Mouse (Mus musculus) liver, postnatal 0 days (tissue): Measurements from ENCODE around the gene En2.

ENCODE experiments used
- CTCF ChIP-seq: sonication (generic); IDR thresholded peaks from 2 replicates; pipeline ENCODE4 v1.5.1; 2016; ENCODE audit warnings: antibody characterized with exemption, low read depth
- EP300 ChIP-seq: IDR thresholded peaks from 2 replicates; pipeline ENCODE4 v1.6.1; 2016; ENCODE audit warnings: antibody characterized with exemption, low read depth, mild to moderate bottlenecking

DNA sequence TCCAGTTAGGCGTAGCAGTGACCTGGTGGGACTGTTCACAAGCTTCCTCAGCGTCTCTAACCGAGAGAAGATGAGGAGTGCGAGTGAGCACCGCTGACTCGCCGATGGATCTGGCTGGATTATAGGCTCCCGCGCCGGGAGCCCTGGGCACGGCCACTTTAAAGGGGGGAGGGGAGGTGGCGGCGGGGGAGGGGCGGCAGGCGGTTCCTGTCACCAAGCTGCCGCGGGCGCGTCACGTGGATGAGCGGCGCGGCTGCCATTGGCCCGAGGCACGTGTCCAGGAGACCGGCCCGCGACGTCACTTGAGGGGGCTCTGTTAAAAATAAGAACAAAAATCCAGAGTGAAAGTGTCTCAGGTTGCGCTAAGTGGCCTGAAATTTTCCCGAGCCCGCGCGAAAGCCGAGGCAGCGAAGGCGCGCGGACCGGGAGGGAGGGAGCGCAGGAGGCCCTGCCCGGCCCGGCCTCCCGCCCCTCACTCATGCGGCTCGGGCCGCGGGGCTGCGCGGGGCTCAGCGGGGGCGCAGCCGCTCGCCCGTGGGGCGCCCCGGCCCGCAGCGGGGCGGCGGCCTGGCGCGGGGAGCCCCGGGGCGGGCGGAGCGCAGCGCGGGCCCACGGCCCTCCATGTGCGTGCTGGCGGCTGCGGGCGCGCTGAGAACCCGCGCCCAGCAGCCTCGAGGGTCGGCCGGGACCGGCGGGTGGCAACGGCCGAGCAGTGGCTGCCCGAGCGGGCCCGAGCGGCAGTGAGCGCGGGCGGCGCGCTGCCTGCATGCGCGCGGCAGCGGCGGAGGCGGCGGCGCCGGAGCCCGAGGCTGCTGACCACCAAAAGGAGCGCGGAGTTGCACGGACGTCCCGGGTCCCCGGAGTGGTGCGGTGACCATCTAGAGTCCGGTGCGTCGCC lies at the start of gene En2:
- TF ChIP-seq CTCF (no peak), EP300 (no peak)
